Mouse (Mus musculus) liver, embryonic 14.5 days (tissue): ENCODE measurements around the gene Runx2.

ENCODE experiments used
- CTCF ChIP-seq: IDR thresholded peaks from 2 replicates; pipeline ENCODE4 v1.5.1; 2016; ENCODE audit warnings: antibody characterized with exemption, low read depth, control low read depth
- EP300 ChIP-seq: IDR thresholded peaks from 2 replicates; pipeline ENCODE4 v1.6.1; 2016; ENCODE audit warnings: antibody characterized with exemption, low read depth

DNA sequence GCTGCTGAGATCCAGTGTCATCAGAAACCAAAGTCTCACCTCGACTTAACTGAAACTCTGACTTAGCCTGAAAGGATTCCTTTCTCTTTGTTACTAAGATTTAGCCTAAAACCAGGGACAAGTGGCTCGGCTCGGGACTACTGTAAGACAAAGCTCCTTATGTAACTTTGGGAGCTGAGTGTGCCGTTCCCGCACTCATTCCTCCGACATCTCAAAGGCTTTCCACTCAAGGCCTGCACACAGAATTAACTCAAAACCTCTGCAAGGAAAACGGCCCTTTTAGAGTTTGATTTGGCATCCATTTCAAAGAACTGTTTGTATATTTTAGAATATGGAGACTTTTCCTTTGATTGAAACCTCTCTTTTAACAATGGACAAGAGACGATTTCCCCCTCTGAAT is 191.3 kb downstream of the Runx2 start:
- TF ChIP-seq CTCF (no peak), EP300 (no peak)
